Comparison of ENCODE assay signal across 20 mouse cellular contexts in genomic region chr1:148903093-148903492, GRCm38 (mm10).
DNase-seq lines count a peak whose midpoint lies in the region; ATAC-seq and TF ChIP-seq lines count a peak whose summit lies in the region.
"Had no signal": no experiment of that assay in that cellular context is flagged by ENCODE, and none has a peak within 500 bp of the region (broad histone marks: within the 10 kb centered on the region; RNA-seq: fewer than 3 reads in every experiment).

No protein-coding gene starts in this region.

- H3K27me3 ChIP-seq in liver, adult 2 months (ENCODE audit: control insufficient read depth, insufficient read depth, low read length): no peaks in the 10 kb centered on the region
- no peaks in the 10 kb centered on the region for H3K27me3 ChIP-seq in midbrain, embryonic 15.5 days (replicated peaks)
- H3K27me3 ChIP-seq: embryonic facial prominence, embryonic 12.5 days; forebrain, embryonic 13.5 days; limb, embryonic 12.5 days; lung, embryonic 15.5 days had no signal

- no peak for TF ChIP-seq POLR2A in liver, adult 2 months (IDR thresholded peaks at IDR 0.05; ENCODE audit: extremely low read depth, insufficient read depth, low read length)

- no peaks in the 10 kb centered on the region for H3K79me2 ChIP-seq in liver, adult 2 months (ENCODE audit: control insufficient read depth, insufficient read depth, low read length)

- H3K9me3 ChIP-seq in midbrain, embryonic 15.5 days: no peaks in the 10 kb centered on the region
- H3K9me3 ChIP-seq: embryonic facial prominence, embryonic 12.5 days; forebrain, embryonic 13.5 days; limb, embryonic 12.5 days; lung, embryonic 15.5 days had no signal

- no peak overlapping the region for H3K4me3 ChIP-seq in liver, adult 2 months (ENCODE audit: insufficient read depth, low read depth, low read length)
- H3K4me3 ChIP-seq in midbrain, embryonic 15.5 days: no peak overlapping the region
- H3K4me3 ChIP-seq: embryonic facial prominence, embryonic 12.5 days; erythroblast, embryonic 14.5 days; forebrain, embryonic 13.5 days; layer of hippocampus, adult 2 months; limb, embryonic 12.5 days; lung, embryonic 15.5 days had no signal

- peak; percentile 96 for ATAC-seq in megakaryocyte progenitor cell, adult 5-6 weeks (replicated peaks; ENCODE audit: poor library complexity)
- no peak for ATAC-seq in midbrain, embryonic 15.5 days (replicated peaks)
- ATAC-seq: forebrain, embryonic 13.5 days; hindbrain, embryonic 16.5 days; intestine, postnatal 0 days had no signal

- no peaks in the 10 kb centered on the region for H3K36me3 ChIP-seq in liver, adult 2 months (ENCODE audit: control insufficient read depth, insufficient read depth, low read length)
- no peaks in the 10 kb centered on the region for H3K36me3 ChIP-seq in midbrain, embryonic 15.5 days (replicated peaks)
- H3K36me3 ChIP-seq: embryonic facial prominence, embryonic 12.5 days; G1E; limb, embryonic 12.5 days; lung, embryonic 15.5 days had no signal

- no peaks in the 10 kb centered on the region for H3K4me1 ChIP-seq in liver, adult 2 months (ENCODE audit: control insufficient read depth, insufficient read depth, low read length)
- H3K4me1 ChIP-seq in midbrain, embryonic 15.5 days: no peaks in the 10 kb centered on the region
- H3K4me1 ChIP-seq: embryonic facial prominence, embryonic 12.5 days; forebrain, embryonic 13.5 days; limb, embryonic 12.5 days; lung, embryonic 15.5 days had no signal

- H3K9ac ChIP-seq in liver, adult 2 months (ENCODE audit: low read depth, low read length): no peak overlapping the region
- no peak overlapping the region for H3K9ac ChIP-seq in midbrain, embryonic 15.5 days
- H3K9ac ChIP-seq: embryonic facial prominence, embryonic 12.5 days; forebrain, embryonic 13.5 days; limb, embryonic 12.5 days; lung, embryonic 15.5 days had no signal

- H3K27ac ChIP-seq in liver, adult 2 months (replicated peaks; ENCODE audit: insufficient read depth, low read depth, low read length): no peak overlapping the region
- no peak overlapping the region for H3K27ac ChIP-seq in midbrain, embryonic 15.5 days
- H3K27ac ChIP-seq: embryonic facial prominence, embryonic 12.5 days; forebrain, embryonic 13.5 days; layer of hippocampus, adult 2 months; limb, embryonic 12.5 days; lung, embryonic 15.5 days had no signal

- H3K4me2 ChIP-seq in midbrain, embryonic 15.5 days: no peak overlapping the region
- H3K4me2 ChIP-seq: embryonic facial prominence, embryonic 12.5 days; forebrain, embryonic 13.5 days; limb, embryonic 12.5 days; lung, embryonic 15.5 days had no signal

- TF ChIP-seq CTCF in liver, adult 2 months (IDR thresholded peaks at IDR 0.05; ENCODE audit: low read depth, low read length): no peak

- DNase-seq in liver, adult 2 months (ENCODE audit: extremely low read depth, low read depth, low spot score): peak; percentile 40
- DNase-seq in liver (no peak), A20 (ENCODE audit: low read depth, low spot score) (peak; percentile 76)
- DNase-seq in brain, adult 2 months (ENCODE audit: low read depth, low spot score): peak; percentile 27
- no peak for DNase-seq in heart, postnatal 4 days
- DNase-seq: adrenal gland, postnatal 25 days; cerebellum, adult 2 months; retina, postnatal 1 day; thymus, postnatal 36 days had no signal

Comparison
In these comparisons a context has a peak if more than half of its experiments do, and no peak if none do; other contexts are left out.
1. DNase-seq: peak in liver, adult 2 months (single experiment), A20 (single experiment) and brain, adult 2 months (single experiment); none in liver (single experiment) and heart, postnatal 4 days (single experiment).